Mouse (Mus musculus) hindbrain, postnatal 0 days (tissue): ENCODE data around the gene Gtsf2. TPM values are rescaled to one million over a fixed set of nuclear protein-coding genes. Genes with fewer than 3 reads are reported as not detected.

Experiments used
- ATAC-seq: fragments of 200-750 bp; cut with Nextera tagmentation; 2 replicates; pipeline ENCODE4 v1.8.0; 2017; ENCODE audit warnings: mild to moderate bottlenecking, moderate TSS enrichment, moderate library complexity
- DNase-seq: peaks from one replicate; pipeline ENCODE4 v3.0.0-alpha.2; 2015; ENCODE audit warnings: low spot score
- H3K27ac ChIP-seq: fragments of 300-500 bp; sonication (generic); 2 replicates; pipeline ENCODE4 v1.5.1; 2014; ENCODE audit warnings: mild to moderate bottlenecking
- H3K27me3 ChIP-seq: fragments of 300-500 bp; sonication (generic); 2 replicates; pipeline ENCODE4 v1.6.1; 2014; ENCODE audit warnings: low read length, mixed read lengths; ENCODE audit not compliant: insufficient read depth
- H3K36me3 ChIP-seq: fragments of 300-500 bp; sonication (generic); 2 replicates; pipeline ENCODE4 v1.6.1; 2014; ENCODE audit warnings: low read length, mixed read lengths; ENCODE audit not compliant: insufficient read depth
- H3K4me1 ChIP-seq: fragments of 300-500 bp; sonication (generic); 2 replicates; pipeline ENCODE4 v1.6.1; 2014; ENCODE audit warnings: antibody characterized with exemption, low read length, mixed read lengths; ENCODE audit not compliant: insufficient read depth
- H3K4me2 ChIP-seq: fragments of 300-500 bp; sonication (generic); 2 replicates; pipeline ENCODE4 v1.6.1; 2014; ENCODE audit warnings: low read depth, mild to moderate bottlenecking, low read length, moderate library complexity, mixed read lengths
- H3K4me3 ChIP-seq: fragments of 300-500 bp; sonication (generic); 2 replicates; pipeline ENCODE4 v1.5.1; 2014; ENCODE audit warnings: low read length
- H3K9ac ChIP-seq: fragments of 300-500 bp; sonication (generic); replicated peaks from 2 replicates; pipeline ENCODE4 v1.6.1; 2014; ENCODE audit warnings: mild to moderate bottlenecking, low read length, moderate library complexity, mixed read lengths
- H3K9me3 ChIP-seq: fragments of 300-500 bp; sonication (generic); 2 replicates; pipeline ENCODE4 v1.6.1; 2016; ENCODE audit warnings: low read length, mixed read lengths
- CTCF ChIP-seq: IDR thresholded peaks from 2 replicates; pipeline ENCODE4 v1.5.1; 2016; ENCODE audit warnings: antibody characterized with exemption, control low read depth, low read depth
- WGBS: fragments of 180-500 bp; shearing (Covaris S2); extraction: QIAGEN DNeasy Blood & Tissue Kit; methylation state at CpG from one replicate; pipeline ENCODE4 v1.1.7; 2014; 5-methylcytosine and 5-hydroxymethylcytosine counted together
- polyA plus RNA-seq: library from polyadenylated mRNA; unstranded; fragments of >200 nt; fragmentation: Nextera tagmentation; extraction: Ambion mirVana; gene quantifications from 2 replicates; pipeline ENCODE4 v1.2.1, GENCODE M21; 2015
- total RNA-seq: library from RNA; depleted of rRNA; stranded (reverse); fragments of >200 nt; gene quantifications from 2 replicates; pipeline ENCODE4 v1.2.3, GENCODE M21; 2014; rRNA removed

Gene Gtsf2
- not detected in 2 replicates for total RNA-seq
- polyA plus RNA-seq = 2.1 and 2.3 TPM in 2 replicates

- TF ChIP-seq CTCF = no peak
- 26% methylated on average over 3 of the region's 3 CpGs for WGBS
- Histone ChIP-seq H3K27ac (no peak within 1 kb of the TSS), H3K27me3 (no peaks in the 10 kb centered on the region), H3K4me2 (no peak within 1 kb of the TSS), H3K9ac (no peak within 1 kb of the TSS), H3K9me3 (no peaks in the 10 kb centered on the region), H3K36me3 (no peaks in the 10 kb centered on the region), H3K4me3 (no peak within 1 kb of the TSS), H3K4me1 (no peaks in the 10 kb centered on the region)
- ATAC-seq (no peak), DNase-seq (no peak)
These were observed at the start of gene Gtsf2 for GRCm38 (mm10) chr15:103448369-103448768. Gene Gtsf2 (minus strand): TSS chr15:103448469.

GRCm38 (mm10) chr15:103496204-103497140, 48.2 kb upstream of the Gtsf2 start:
- 63% methylated on average over 10 of the region's 10 CpGs for WGBS
- no peak for ATAC-seq
- Histone ChIP-seq H3K4me2 (no peak overlapping the region), H3K9me3 (no peaks in the 10 kb centered on the region), H3K9ac (no peak overlapping the region), H3K4me3 (no peak overlapping the region), H3K27ac (no peak overlapping the region), H3K36me3 (no peaks in the 10 kb centered on the region), H3K4me1 (no peaks in the 10 kb centered on the region; the same call in 1 of the 2 replicates), H3K27me3 (no peaks in the 10 kb centered on the region)
- DNase-seq = no peak
- TF ChIP-seq CTCF = no peak

GRCm38 (mm10) chr15:103488336-103488735, 40.1 kb upstream of the Gtsf2 start:
- DNase-seq = no peak
- Histone ChIP-seq H3K9me3 (no peaks in the 10 kb centered on the region), H3K9ac (no peak overlapping the region), H3K27ac (no peak overlapping the region), H3K4me1 (peaks cover 5% of the 10 kb centered on the region; the same call in 1 of the 2 replicates), H3K27me3 (no peaks in the 10 kb centered on the region), H3K36me3 (no peaks in the 10 kb centered on the region), H3K4me2 (no peak overlapping the region), H3K4me3 (no peak overlapping the region)
- no peak for ATAC-seq
- TF ChIP-seq CTCF = no peak
- 43% methylated on average over 4 of the region's 4 CpGs for whole genome bisulfite sequencing

- WGBS = 66% methylated on average over 1 of the region's 1 CpGs
- no peaks in the 10 kb centered on the region for H3K36me3 ChIP-seq
- no peak overlapping the region for H3K9ac ChIP-seq
- H3K9me3 ChIP-seq = no peaks in the 10 kb centered on the region
- H3K27ac ChIP-seq = no peak overlapping the region
- peaks cover 5% of the 10 kb centered on the region; the same call in 1 of the 2 replicates for H3K4me1 ChIP-seq
- no peak for ATAC-seq
- TF ChIP-seq CTCF = no peak
- H3K27me3 ChIP-seq = no peaks in the 10 kb centered on the region
- no peak for DNase-seq
- H3K4me2 ChIP-seq = no peak overlapping the region
- no peak overlapping the region for H3K4me3 ChIP-seq
These were observed 38.4 kb upstream of the Gtsf2 start for GRCm38 (mm10) chr15:103486658-103487057.

- 29% methylated on average over 3 of the region's 3 CpGs for WGBS
- no peak for DNase-seq
- ATAC-seq = no peak
- Histone ChIP-seq H3K9ac (no peak overlapping the region), H3K27me3 (no peaks in the 10 kb centered on the region), H3K9me3 (no peaks in the 10 kb centered on the region), H3K4me3 (no peak overlapping the region), H3K27ac (no peak overlapping the region), H3K36me3 (no peaks in the 10 kb centered on the region), H3K4me1 (peaks cover 5% of the 10 kb centered on the region; the same call in 1 of the 2 replicates), H3K4me2 (no peak overlapping the region)
- no peak for TF ChIP-seq CTCF
These were observed 36.8 kb upstream of the Gtsf2 start for GRCm38 (mm10) chr15:103485106-103485505.

- Histone ChIP-seq H3K4me2 (no peak overlapping the region), H3K27me3 (no peaks in the 10 kb centered on the region), H3K4me1 (peaks cover 5% of the 10 kb centered on the region; the same call in 1 of the 2 replicates), H3K36me3 (no peaks in the 10 kb centered on the region), H3K9ac (no peak overlapping the region), H3K4me3 (no peak overlapping the region), H3K9me3 (no peaks in the 10 kb centered on the region), H3K27ac (no peak overlapping the region)
- DNase-seq (no peak), ATAC-seq (no peak)
- WGBS = 38% methylated on average over 2 of the region's 2 CpGs
- TF ChIP-seq CTCF = no peak
These were observed 36.2 kb upstream of the Gtsf2 start for GRCm38 (mm10) chr15:103484490-103484889.

GRCm38 (mm10) chr15:103482488-103482887, 34.2 kb upstream of the Gtsf2 start:
- H3K9ac ChIP-seq = no peak overlapping the region

More at GRCm38 (mm10) chr15:103482488-103482887, 34.2 kb upstream of the Gtsf2 start:
- Histone ChIP-seq H3K36me3 (no peaks in the 10 kb centered on the region), H3K4me3 (no peak overlapping the region), H3K9me3 (no peaks in the 10 kb centered on the region), H3K4me2 (no peak overlapping the region), H3K4me1 (peaks cover 5% of the 10 kb centered on the region; the same call in 1 of the 2 replicates), H3K27me3 (no peaks in the 10 kb centered on the region), H3K27ac (no peak overlapping the region)
- ATAC-seq (peak; percentile 66), DNase-seq (peak; percentile 88)
- TF ChIP-seq CTCF = peak; percentile 69
- 3% methylated on average over 1 of the region's 1 CpGs for WGBS
